Mouse (Mus musculus) CH12.LX (cell line): ENCODE measurements around the gene Dhx58. TPM values are rescaled to one million over a fixed set of nuclear protein-coding genes. Genes with fewer than 3 reads are reported as not detected.

Experiments
- polyA plus RNA-seq: library from polyadenylated mRNA; unstranded; fragments of >175 nt; gene quantifications from 2 replicates; pipeline ENCODE4 v1.2.1, GENCODE M21; 2012; ENCODE audit warnings: low read depth; ENCODE audit not compliant: insufficient read length
- total RNA-seq, 2 experiments: library from RNA; depleted of rRNA; stranded (reverse); fragments of 300-350 nt in 1 of 2; fragments of >200 nt in 1 of 2; gene quantifications; 2 replicates each; pipeline ENCODE4 v1.2.3; 2012 to 2014

Gene Dhx58
- total and polyA plus RNA-seq, 3 experiments: 6.3 to 15.7 (median 6.4) TPM

Other genes with a start within 250 kb of the Dhx58 start
- 19.5 and 24.1 TPM in 2 replicates for gene Klhl11, start 231.5 kb downstream of the Dhx58 start, total RNA-seq (2012; rRNA removed)
- gene Klhl11, start 231.5 kb downstream of the Dhx58 start, total RNA-seq (2014; rRNA removed): 12.8 and 13.7 TPM in 2 replicates
- gene Klhl11, start 231.5 kb downstream of the Dhx58 start, polyA plus RNA-seq: 9.8 and 10.1 TPM in 2 replicates
- gene Acly, start 176.3 kb downstream of the Dhx58 start, total RNA-seq (2012; rRNA removed): 246 and 263 TPM in 2 replicates
- 245 and 277 TPM in 2 replicates for gene Acly, start 176.3 kb downstream of the Dhx58 start, total RNA-seq (2014; rRNA removed)
- gene Acly, start 176.3 kb downstream of the Dhx58 start, polyA plus RNA-seq: 196 and 213 TPM in 2 replicates
- gene Ttc25, start 158.7 kb downstream of the Dhx58 start, total RNA-seq (2012; rRNA removed): 1.3 and 1.8 TPM in 2 replicates
- gene Ttc25, start 158.7 kb downstream of the Dhx58 start, total RNA-seq (2014; rRNA removed): 0.51 and 0.70 TPM in 2 replicates
- 6.4 and 12.8 TPM in 2 replicates for gene Ttc25, start 158.7 kb downstream of the Dhx58 start, polyA plus RNA-seq
- 80.2 and 91.6 TPM in 2 replicates for gene Cnp, start 129.4 kb downstream of the Dhx58 start, total RNA-seq (2012; rRNA removed)
- 75.9 and 87.8 TPM in 2 replicates for gene Cnp, start 129.4 kb downstream of the Dhx58 start, total RNA-seq (2014; rRNA removed)
- 77.7 and 81.2 TPM in 2 replicates for gene Cnp, start 129.4 kb downstream of the Dhx58 start, polyA plus RNA-seq
- 59.9 and 70.0 TPM in 2 replicates for gene Nkiras2, start 85.0 kb downstream of the Dhx58 start, total RNA-seq (2012; rRNA removed)
- 46.6 and 53.8 TPM in 2 replicates for gene Nkiras2, start 85.0 kb downstream of the Dhx58 start, total RNA-seq (2014; rRNA removed)
- gene Nkiras2, start 85.0 kb downstream of the Dhx58 start, polyA plus RNA-seq: 57.9 and 60.0 TPM in 2 replicates
- gene Dnajc7, start 84.1 kb downstream of the Dhx58 start, total RNA-seq (2012; rRNA removed): 249 and 250 TPM in 2 replicates
- 123 and 141 TPM in 2 replicates for gene Dnajc7, start 84.1 kb downstream of the Dhx58 start, total RNA-seq (2014; rRNA removed)
- gene Dnajc7, start 84.1 kb downstream of the Dhx58 start, polyA plus RNA-seq: 455 and 516 TPM in 2 replicates
- 0.04 and 0.08 TPM in 2 replicates for gene Zfp385c, start 11.8 kb downstream of the Dhx58 start, total RNA-seq (2012; rRNA removed)
- not detected in 2 replicates for gene Zfp385c, start 11.8 kb downstream of the Dhx58 start, total RNA-seq (2014; rRNA removed)
- 0.14 and 0.15 TPM in 2 replicates for gene Zfp385c, start 11.8 kb downstream of the Dhx58 start, polyA plus RNA-seq
- gene Kat2a, start 8.2 kb upstream of the Dhx58 start, total RNA-seq (2012; rRNA removed): 30.7 and 34.2 TPM in 2 replicates
- gene Kat2a, start 8.2 kb upstream of the Dhx58 start, total RNA-seq (2014; rRNA removed): 25.3 and 27.2 TPM in 2 replicates
- 81.0 and 82.9 TPM in 2 replicates for gene Kat2a, start 8.2 kb upstream of the Dhx58 start, polyA plus RNA-seq
- gene Hspb9, start 9.6 kb upstream of the Dhx58 start, total RNA-seq (2012; rRNA removed): not detected in 2 replicates
- gene Hspb9, start 9.6 kb upstream of the Dhx58 start, total RNA-seq (2014; rRNA removed): not detected in 2 replicates
- 0.54 and 0.57 TPM in 2 replicates for gene Hspb9, start 9.6 kb upstream of the Dhx58 start, polyA plus RNA-seq
- gene Rab5c, start 33.9 kb upstream of the Dhx58 start, total RNA-seq (2012; rRNA removed): 121 and 144 TPM in 2 replicates
- gene Rab5c, start 33.9 kb upstream of the Dhx58 start, total RNA-seq (2014; rRNA removed): 135 and 150 TPM in 2 replicates
- 144 and 156 TPM in 2 replicates for gene Rab5c, start 33.9 kb upstream of the Dhx58 start, polyA plus RNA-seq
- 1.8 and 2.2 TPM in 2 replicates for gene Kcnh4, start 55.7 kb upstream of the Dhx58 start, total RNA-seq (2012; rRNA removed)
- 0.87 and 1.0 TPM in 2 replicates for gene Kcnh4, start 55.7 kb upstream of the Dhx58 start, total RNA-seq (2014; rRNA removed)
- gene Kcnh4, start 55.7 kb upstream of the Dhx58 start, polyA plus RNA-seq: 3.4 and 4.0 TPM in 2 replicates
- gene Hcrt, start 58.7 kb upstream of the Dhx58 start, total RNA-seq (2012; rRNA removed): not detected in 2 replicates
- not detected in 2 replicates for gene Hcrt, start 58.7 kb upstream of the Dhx58 start, total RNA-seq (2014; rRNA removed)
- gene Hcrt, start 58.7 kb upstream of the Dhx58 start, polyA plus RNA-seq: not detected in 2 replicates
- 16.6 and 17.0 TPM in 2 replicates for gene Ghdc, start 66.7 kb upstream of the Dhx58 start, total RNA-seq (2012; rRNA removed)
- 10.9 and 11.5 TPM in 2 replicates for gene Ghdc, start 66.7 kb upstream of the Dhx58 start, total RNA-seq (2014; rRNA removed)
- gene Ghdc, start 66.7 kb upstream of the Dhx58 start, polyA plus RNA-seq: 16.7 and 17.9 TPM in 2 replicates
- 19.4 and 24.4 TPM in 2 replicates for gene Stat5b, start 146.5 kb upstream of the Dhx58 start, total RNA-seq (2012; rRNA removed)
- gene Stat5b, start 146.5 kb upstream of the Dhx58 start, total RNA-seq (2014; rRNA removed): 9.7 and 11.4 TPM in 2 replicates
- 12.1 and 14.0 TPM in 2 replicates for gene Stat5b, start 146.5 kb upstream of the Dhx58 start, polyA plus RNA-seq
- gene Stat5a, start 155.1 kb upstream of the Dhx58 start, total RNA-seq (2012; rRNA removed): 18.7 and 23.6 TPM in 2 replicates
- 17.4 and 17.5 TPM in 2 replicates for gene Stat5a, start 155.1 kb upstream of the Dhx58 start, total RNA-seq (2014; rRNA removed)
- gene Stat5a, start 155.1 kb upstream of the Dhx58 start, polyA plus RNA-seq: 21.2 and 23.0 TPM in 2 replicates
- gene Stat3, start 235.3 kb upstream of the Dhx58 start, total RNA-seq (2012; rRNA removed): 51.1 and 52.1 TPM in 2 replicates
- 35.9 TPM in 2 replicates for gene Stat3, start 235.3 kb upstream of the Dhx58 start, total RNA-seq (2014; rRNA removed)
- 66.7 and 69.2 TPM in 2 replicates for gene Stat3, start 235.3 kb upstream of the Dhx58 start, polyA plus RNA-seq